Mouse (Mus musculus) G1E (cell line): Measurements from ENCODE around the gene Fam168b.

Experiments used
- CTCF ChIP-seq: IDR thresholded peaks from 2 replicates; pipeline ENCODE4 v1.5.1; 2012; ENCODE audit warnings: low read depth, low read length, inconsistent platforms, mixed read lengths
- GATA1 ChIP-seq: IDR thresholded peaks from 2 replicates; pipeline ENCODE4 v1.6.1; 2012; ENCODE audit warnings: borderline replicate concordance, low read length, inconsistent platforms, mixed read lengths
- TAL1 ChIP-seq: conservative IDR thresholded peaks from 2 replicates; pipeline ENCODE4 v1.6.1; 2012; ENCODE audit warnings: low read depth, low read length, inconsistent platforms, mixed read lengths

DNA sequence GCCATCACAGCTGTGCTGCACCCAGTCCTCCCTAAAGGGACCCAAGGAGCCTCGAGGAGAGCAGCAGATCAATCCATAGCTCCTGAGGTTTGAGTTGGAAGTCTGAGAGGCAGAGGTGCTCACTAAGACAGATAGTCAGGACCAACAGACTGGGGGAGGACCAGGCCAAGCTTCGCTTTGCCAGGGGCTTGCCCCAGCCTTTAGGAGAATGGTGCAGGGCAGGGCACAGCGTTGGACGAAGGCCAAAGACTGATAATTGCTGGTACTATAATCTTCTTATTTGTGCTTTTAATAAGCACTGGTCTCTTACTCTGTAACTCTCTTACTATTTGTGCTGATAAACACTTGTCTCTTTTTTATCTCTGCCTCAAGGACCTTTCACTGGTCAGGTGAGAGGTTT is 75.0 kb downstream of the Fam168b start:
- TF ChIP-seq CTCF, result no peak
- TF ChIP-seq GATA1, result no peak
- no peak for TF ChIP-seq TAL1
